Mouse (Mus musculus): ENCODE measurements around the gene Fkbp5.
"Not testable (repeated sequence)": the region's sequence is repeated elsewhere in the genome, so short reads cannot be mapped to it uniquely, and the experiment has no call there.

Gene Fkbp5

GRCm38 (mm10) chr17:28517441-28517955 lies at the start of gene Fkbp5:
Gene Fkbp5 (minus strand): TSS chr17:28517527.
- DNase-seq (ENCODE audit: low spot score in 2 of 2), result peak; percentile 60 to 72

GRCm38 (mm10) chr17:28565181-28565580 lies 47.9 kb upstream of the Fkbp5 start:
- no peak for DNase-seq (ENCODE audit: low spot score in 2 of 2)

GRCm38 (mm10) chr17:28561613-28562012 lies 44.3 kb upstream of the Fkbp5 start:
- no peak for DNase-seq (ENCODE audit: low spot score in 2 of 2)

- no peak for DNase-seq (ENCODE audit: low spot score in 2 of 2)
Measured at GRCm38 (mm10) chr17:28560598-28560997, 43.3 kb upstream of the Fkbp5 start, which contains the start of gene Clps. Gene Clps (minus strand): TSS chr17:28560766.

GRCm38 (mm10) chr17:28557772-28558171 lies 40.4 kb upstream of the Fkbp5 start:
- DNase-seq (ENCODE audit: low spot score in 2 of 2), result no peak

GRCm38 (mm10) chr17:28556635-28557396 lies 39.5 kb upstream of the Fkbp5 start:
- DNase-seq (ENCODE audit: low spot score in 2 of 2), result no peak

- not testable (repeated sequence) for DNase-seq (ENCODE audit: low spot score in 2 of 2)
Measured at GRCm38 (mm10) chr17:28554021-28554420, 36.7 kb upstream of the Fkbp5 start.

- DNase-seq (ENCODE audit: low spot score in 2 of 2), result peak; percentile 78
Measured at GRCm38 (mm10) chr17:28553040-28553793, 35.9 kb upstream of the Fkbp5 start.

- no peak for DNase-seq (ENCODE audit: low spot score in 2 of 2)
Measured at GRCm38 (mm10) chr17:28549111-28549510, 31.8 kb upstream of the Fkbp5 start, which contains the start of gene Clpsl2. Gene Clpsl2 (plus strand): TSS chr17:28549411.

GRCm38 (mm10) chr17:28548550-28548949 lies 31.2 kb upstream of the Fkbp5 start:
- DNase-seq (ENCODE audit: low spot score in 2 of 2), result no peak

GRCm38 (mm10) chr17:28546925-28547324 lies 29.6 kb upstream of the Fkbp5 start:
- no peak for DNase-seq (ENCODE audit: low spot score in 2 of 2)

GRCm38 (mm10) chr17:28537881-28538280 lies 20.6 kb upstream of the Fkbp5 start:
- DNase-seq (ENCODE audit: low spot score in 2 of 2), result no peak

- DNase-seq (ENCODE audit: low spot score in 2 of 2), result no peak
Measured at GRCm38 (mm10) chr17:28533327-28533726, 16.0 kb upstream of the Fkbp5 start.

- DNase-seq (ENCODE audit: low spot score in 2 of 2), result no peak
Measured at GRCm38 (mm10) chr17:28532557-28532956, 15.2 kb upstream of the Fkbp5 start.

- no peak for DNase-seq (ENCODE audit: low spot score in 2 of 2)
Measured at GRCm38 (mm10) chr17:28531946-28532345, 14.6 kb upstream of the Fkbp5 start.

- no peak for DNase-seq (ENCODE audit: low spot score in 2 of 2)
Measured at GRCm38 (mm10) chr17:28530506-28530905, 13.2 kb upstream of the Fkbp5 start, which contains the start of gene Armc12. Gene Armc12 (plus strand): TSS chr17:28530806.

- DNase-seq (ENCODE audit: low spot score in 2 of 2), result no peak
Measured at GRCm38 (mm10) chr17:28529116-28529515, 11.8 kb upstream of the Fkbp5 start.

- DNase-seq (ENCODE audit: low spot score in 2 of 2), result peak; percentile 87 to 91
Measured at GRCm38 (mm10) chr17:28528043-28528351, 10.7 kb upstream of the Fkbp5 start.

GRCm38 (mm10) chr17:28527184-28528042 lies 10.1 kb upstream of the Fkbp5 start:
- no peak for DNase-seq (ENCODE audit: low spot score in 2 of 2)

GRCm38 (mm10) chr17:28524831-28525430 lies 7.6 kb upstream of the Fkbp5 start:
- no peak for DNase-seq (ENCODE audit: low spot score in 2 of 2)

- DNase-seq (ENCODE audit: low spot score in 2 of 2), result peak in 1 of 2 experiments; percentile 37
Measured at GRCm38 (mm10) chr17:28524009-28524695, 6.8 kb upstream of the Fkbp5 start.
